Mouse (Mus musculus) regulatory T cell (primary cell): ENCODE data around the gene St5.

Experiments
- in situ Hi-C: fragments of 300-600 bp; cut with MboI, MseI; formaldehyde crosslinking; loops from one replicate; pipeline ENCODE4 v1.15.1; 2025; ENCODE audit warnings: high pct_unique_total_duplicates

St5 gene

DNA sequence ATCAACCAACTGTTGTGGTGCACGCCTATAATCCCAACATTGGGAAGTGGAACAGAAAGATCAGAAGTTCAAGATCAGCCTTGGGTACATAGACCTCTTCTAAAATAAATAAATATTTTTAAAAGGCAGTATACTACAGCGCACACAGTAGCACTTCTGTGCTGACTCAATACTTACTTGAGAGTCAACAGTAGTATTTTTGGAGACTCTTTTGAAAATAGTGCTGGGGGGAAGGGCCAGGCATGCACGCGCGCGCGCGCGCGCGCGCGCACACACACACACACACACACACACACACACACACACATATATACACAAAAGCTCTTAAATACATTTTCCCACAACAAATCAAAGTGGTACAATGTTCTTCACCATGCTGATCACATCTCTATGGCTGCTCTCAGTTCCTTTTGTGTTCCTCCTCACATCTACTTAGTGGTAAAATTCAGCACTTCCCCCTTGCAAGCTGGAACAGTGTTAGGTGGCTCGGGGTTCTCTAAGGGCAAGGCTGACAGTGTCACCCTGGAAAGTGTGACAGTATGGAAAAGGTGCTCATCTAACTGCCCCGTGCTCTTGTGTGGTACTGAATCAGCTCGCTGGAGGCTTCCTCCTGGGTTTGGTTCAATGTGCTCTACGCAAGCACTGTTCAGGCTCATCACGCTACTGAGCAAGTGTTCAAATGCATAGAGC lies 60.0 kb downstream of the St5 start:
- in situ Hi-C loops: no loop called here

DNA sequence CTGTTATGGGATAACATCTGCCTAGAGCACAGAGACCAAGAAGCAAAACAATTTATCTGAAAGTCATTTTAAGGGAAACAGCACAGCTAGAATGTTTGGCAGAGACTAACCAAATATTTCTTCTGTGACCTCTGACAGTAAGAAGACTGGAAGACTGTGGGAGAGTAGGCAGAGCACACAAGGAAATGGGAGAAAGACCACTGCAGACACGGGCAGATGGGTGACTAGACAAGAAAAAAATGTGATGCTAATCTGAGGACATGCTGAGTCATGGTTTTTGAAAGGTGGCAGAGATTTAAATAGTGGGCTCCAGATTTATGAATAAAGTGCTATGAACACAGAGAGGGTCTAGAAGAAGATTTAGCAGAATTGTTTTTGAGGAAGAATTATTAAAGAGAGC lies 61.4 kb downstream of the St5 start:
- in situ Hi-C loops: no loop called here

- in situ Hi-C loops: no loop called here
Observed at GRCm38 (mm10) chr7:109641102-109641501, 62.3 kb downstream of the St5 start.

DNA sequence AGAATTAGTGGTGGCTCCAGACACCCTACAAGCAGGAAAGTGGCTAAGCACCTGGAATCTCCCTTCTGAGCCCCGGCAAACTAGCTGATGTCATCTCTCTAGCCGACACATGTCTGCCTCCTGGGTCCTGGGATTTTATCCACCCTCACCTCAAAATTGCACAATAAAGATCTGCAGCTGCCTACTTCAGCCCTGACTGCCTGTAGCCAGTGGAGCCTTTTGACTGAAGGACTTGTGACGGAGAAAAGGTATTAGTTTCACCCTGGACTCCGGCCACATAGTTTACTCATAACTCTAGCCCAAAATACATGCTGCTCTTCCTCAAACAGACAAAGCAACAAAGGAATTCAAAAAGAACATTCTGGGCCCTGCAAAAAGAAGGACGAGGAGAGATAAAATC lies 66.0 kb downstream of the St5 start:
- in situ Hi-C loops: no loop called here

DNA sequence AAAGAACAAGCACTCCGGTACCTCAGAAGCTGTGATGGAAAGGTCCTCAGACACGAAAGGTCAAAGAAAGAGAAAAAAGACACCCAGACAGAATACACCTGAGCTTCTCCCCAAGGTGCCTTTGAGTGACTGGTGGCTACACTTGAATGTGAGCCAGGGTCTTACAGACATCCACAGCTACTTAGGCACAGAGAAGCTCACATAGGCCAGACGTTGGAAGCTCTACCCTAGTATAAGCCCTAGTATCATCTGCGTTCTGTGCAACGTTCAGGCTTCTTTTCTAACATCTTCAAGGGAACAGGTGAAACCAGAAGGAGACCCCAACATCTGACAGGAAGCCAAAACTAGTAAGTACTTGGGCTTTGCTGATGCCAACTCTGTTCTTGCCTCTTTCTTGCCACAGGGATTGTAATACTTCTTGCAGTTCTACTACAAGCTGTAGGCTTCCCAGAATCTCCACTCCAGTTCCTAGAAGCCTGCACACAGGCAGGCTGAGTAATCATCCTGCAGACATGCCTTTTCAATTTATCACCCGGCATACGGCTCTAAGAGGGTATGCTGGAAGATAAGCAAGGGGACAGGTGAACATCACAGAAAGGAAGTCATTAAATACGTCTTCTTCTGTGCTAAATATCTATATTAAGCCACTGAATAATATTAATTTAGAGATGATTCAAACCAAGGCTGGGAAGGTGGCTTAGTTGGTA lies 67.2 kb downstream of the St5 start:
- in situ Hi-C loops: no loop called here

DNA sequence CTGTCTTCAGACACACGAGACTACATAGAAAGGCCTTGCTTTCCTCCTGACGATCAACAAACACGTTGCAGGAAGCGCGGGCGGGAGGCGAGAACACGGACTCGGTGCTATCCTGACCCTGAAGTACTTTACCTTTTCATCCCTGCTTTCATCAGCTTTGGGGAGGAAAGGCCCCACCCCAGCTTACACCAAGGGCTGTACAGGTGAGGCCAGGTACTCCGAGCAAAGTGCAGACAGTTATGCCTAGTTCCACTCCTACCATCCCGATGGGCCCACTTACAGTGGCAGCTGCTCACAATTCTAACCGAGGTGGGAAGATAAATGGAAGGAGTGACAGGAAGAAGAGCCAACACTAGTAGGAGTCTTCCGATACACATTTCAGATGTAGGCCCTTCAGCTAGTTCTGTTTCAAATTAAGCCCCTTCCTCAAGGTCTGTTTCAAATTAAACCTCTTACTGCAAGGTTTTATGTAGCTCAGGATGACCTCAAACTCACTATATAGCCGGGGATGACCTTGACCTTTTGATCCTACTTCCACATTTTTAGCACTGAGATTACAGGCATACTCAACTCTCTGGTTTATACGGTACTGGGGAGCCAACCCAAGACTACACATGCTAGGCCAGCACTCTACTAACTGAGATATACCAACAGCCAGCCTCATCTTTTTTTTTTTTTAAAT lies 69.9 kb downstream of the St5 start:
- in situ Hi-C loops: no loop called here

DNA sequence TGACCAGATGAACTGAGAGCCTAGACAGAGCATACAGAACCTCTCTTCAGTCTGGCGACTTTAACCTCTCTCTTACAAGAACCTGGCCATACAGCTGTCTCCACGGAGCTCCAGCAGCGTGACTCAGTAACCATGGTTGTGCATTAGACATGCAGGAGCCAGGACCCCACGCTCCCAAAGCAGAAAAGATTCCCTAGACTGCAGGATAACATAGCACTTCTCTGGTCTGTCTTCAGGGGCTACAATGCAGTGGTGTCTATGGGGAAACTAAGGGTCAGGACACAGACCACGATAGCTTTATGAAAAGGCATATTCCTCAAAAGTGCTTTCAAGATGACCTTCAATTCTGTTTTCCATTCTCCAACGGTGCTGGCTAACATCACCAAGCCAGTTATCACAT lies 72.1 kb downstream of the St5 start:
- in situ Hi-C loops: no loop called here

GRCm38 (mm10) chr7:109629871-109630778 lies 73.3 kb downstream of the St5 start:
- in situ Hi-C loops: no loop called here

DNA sequence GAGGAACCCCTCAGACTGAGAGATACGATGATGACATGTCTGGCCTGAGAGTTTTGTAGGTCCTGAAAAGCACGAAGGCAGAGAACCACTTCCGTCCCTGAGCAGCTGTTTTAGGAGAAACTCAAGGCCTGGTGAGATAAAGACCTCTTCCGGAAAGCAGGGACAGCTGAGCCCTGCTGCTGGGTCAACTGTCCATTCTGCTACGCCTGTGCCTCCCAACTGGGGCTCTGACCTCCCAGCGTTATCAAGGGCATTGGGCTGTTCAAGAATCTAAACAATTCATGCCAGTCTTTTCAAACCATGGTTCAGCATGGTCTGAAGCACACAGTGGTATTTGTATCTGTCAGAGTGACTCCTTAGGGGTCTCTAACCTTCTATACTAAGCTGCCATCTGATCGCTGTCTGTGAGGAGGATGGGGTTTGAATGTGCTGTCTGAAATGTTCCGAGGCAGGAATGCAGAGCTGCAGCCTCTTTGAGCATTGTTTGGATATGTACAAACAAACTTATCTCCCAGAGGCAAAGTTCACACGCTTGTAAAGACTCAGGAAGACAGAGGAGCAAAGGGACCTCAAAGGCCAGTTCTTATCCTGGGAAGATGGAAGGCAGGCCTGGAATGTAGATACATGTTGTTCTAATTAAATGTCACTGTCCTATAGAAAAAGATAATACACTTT lies 74.3 kb downstream of the St5 start:
- in situ Hi-C loops: no loop called here

DNA sequence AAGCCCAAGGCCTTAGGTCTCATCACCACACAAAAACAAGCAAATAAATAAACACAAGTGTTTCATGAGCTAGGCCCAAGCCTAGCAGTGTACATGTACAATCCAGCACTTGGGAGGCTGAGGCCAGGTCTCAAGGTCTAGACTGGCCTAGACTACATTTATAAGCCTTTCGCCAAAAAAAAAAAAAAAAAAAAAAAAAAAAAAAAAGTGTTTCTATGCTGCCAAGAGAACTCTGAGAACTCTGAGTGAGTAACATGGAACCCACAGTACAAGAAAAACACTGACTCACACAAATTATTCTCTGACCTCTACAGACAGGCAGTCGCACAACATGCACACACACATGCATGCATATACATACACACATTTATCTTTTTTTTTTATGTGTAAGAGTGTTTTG lies 75.6 kb downstream of the St5 start:
- in situ Hi-C loops: no loop called here

GRCm38 (mm10) chr7:109622234-109622838 lies 81.1 kb downstream of the St5 start:
- in situ Hi-C loops: no loop called here

- in situ Hi-C loops: no loop called here
Observed at GRCm38 (mm10) chr7:109620967-109621366, 82.4 kb downstream of the St5 start.

GRCm38 (mm10) chr7:109620288-109620687 lies 83.1 kb downstream of the St5 start:
- in situ Hi-C loops: no loop called here

DNA sequence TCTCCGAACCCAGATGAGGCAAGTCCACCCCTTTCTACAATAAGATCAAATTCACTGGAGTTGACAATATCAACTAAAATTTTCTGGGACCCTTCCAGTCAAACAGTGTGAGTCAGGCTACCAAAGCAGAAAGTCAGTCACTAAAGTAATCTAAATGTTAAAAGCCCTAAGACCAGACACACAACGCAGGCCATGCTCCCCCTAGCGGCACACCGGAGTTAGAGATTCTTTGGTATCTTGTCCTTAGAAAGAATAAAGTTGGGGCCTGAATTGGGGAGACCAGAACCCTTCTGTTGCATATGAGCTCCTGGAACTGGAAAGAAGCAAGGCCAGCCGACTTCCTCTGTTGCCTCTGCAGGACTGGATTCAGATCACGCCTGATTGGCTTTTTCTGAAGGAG lies 84.7 kb downstream of the St5 start:
- in situ Hi-C loops: no loop called here

GRCm38 (mm10) chr7:109617838-109618237 lies 85.6 kb downstream of the St5 start:
- in situ Hi-C loops: no loop called here

- in situ Hi-C loops: no loop called here
Observed at GRCm38 (mm10) chr7:109616034-109616979, 87.1 kb downstream of the St5 start.

DNA sequence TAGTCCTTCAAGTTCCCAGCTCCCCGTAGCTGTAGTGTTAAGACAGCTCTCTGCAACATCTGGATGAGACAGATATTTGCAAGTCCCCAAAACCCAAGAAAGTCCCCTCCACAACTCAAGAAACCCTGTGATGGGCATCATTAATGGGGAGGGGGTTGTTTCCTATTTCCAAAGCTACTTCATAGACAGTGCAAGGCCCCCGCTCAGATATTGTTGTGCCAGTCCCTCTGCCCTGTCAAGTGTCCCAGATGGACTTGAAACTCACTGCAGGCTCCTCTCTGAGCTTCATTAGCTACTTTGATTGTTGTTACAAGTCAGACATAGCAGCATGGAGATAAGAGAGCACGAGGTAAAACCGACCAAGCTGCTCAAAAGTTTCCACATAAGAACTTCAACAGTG lies 87.8 kb downstream of the St5 start:
- in situ Hi-C loops: no loop called here

GRCm38 (mm10) chr7:109614939-109615338 lies 88.5 kb downstream of the St5 start:
- in situ Hi-C loops: no loop called here

DNA sequence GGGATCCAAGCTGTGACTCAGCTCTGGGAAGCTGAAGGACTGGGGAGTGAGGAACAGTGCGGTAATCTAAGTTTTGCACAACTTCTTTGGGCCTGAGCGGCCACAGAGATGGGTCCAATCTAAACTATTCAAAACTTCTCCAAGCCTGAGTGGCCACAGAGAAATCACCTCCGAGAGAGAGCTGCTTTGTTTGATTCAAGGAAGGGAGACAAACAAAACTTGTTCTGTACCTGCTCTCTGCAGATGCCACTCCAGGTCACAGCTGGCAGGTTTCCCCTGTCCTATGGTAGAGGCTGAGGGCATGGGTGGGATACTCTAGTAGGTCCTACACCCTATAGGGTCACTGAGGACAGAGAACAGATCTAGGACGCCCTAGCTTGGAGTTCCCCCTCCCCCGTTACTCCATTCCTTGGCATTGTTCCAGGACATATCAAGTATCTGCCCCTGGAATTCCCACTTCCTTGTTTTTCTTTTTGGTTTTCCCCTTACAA lies 89.8 kb downstream of the St5 start:
- in situ Hi-C loops: no loop called here

DNA sequence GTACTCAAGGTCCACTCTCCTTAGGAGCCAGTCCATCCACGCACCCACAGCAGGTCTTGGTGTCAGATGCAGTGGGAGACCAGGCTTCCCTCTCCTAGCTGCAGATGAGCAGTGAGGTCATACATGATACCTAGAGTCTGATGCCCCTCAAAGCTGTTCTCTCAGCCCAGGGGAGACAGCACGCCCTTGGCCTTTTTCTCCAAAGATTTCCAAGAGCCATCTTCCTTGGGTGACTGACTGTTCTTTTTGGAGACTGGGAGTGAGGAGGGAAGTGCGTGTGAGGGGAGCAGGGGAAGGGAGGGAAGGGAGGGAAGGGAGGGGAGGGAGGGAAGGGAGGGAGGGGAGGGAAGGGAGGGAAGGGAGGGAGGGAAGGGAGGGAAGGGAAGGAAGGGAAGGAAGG lies 90.4 kb downstream of the St5 start:
- in situ Hi-C loops: no loop called here
